Mouse (Mus musculus) forebrain, embryonic 12.5 days (tissue): ENCODE results near the gene Alcam. TPM values are rescaled to one million over a fixed set of nuclear protein-coding genes. Genes with fewer than 3 reads are reported as not detected.

Experiments
- ATAC-seq: fragments of 200-750 bp; cut with Nextera tagmentation; 2 replicates; pipeline ENCODE4 v1.8.0; 2017; ENCODE audit warnings: moderate TSS enrichment; ENCODE audit not compliant: low FRiP score
- H3K27ac ChIP-seq: fragments of 300-500 bp; sonication (generic); 2 replicates; pipeline ENCODE4 v1.5.1; 2016; ENCODE audit warnings: mild to moderate bottlenecking
- H3K27me3 ChIP-seq: fragments of 300-500 bp; sonication (generic); 2 replicates; pipeline ENCODE4 v1.6.1; 2016; ENCODE audit warnings: mild to moderate bottlenecking
- H3K36me3 ChIP-seq: fragments of 300-500 bp; sonication (generic); replicated peaks from 2 replicates; pipeline ENCODE4 v1.6.1; 2016; ENCODE audit warnings: mild to moderate bottlenecking
- H3K4me1 ChIP-seq: fragments of 300-500 bp; sonication (generic); 2 replicates; pipeline ENCODE4 v1.6.1; 2016
- H3K4me2 ChIP-seq: fragments of 300-500 bp; sonication (generic); 2 replicates; pipeline ENCODE4 v1.6.1; 2016; ENCODE audit warnings: mild to moderate bottlenecking, moderate library complexity
- H3K4me3 ChIP-seq: fragments of 300-500 bp; sonication (generic); replicated peaks from 2 replicates; pipeline ENCODE4 v1.5.1; 2016; ENCODE audit warnings: mild to moderate bottlenecking
- H3K9ac ChIP-seq: fragments of 300-500 bp; sonication (generic); 2 replicates; pipeline ENCODE4 v1.6.1; 2016; ENCODE audit warnings: mild to moderate bottlenecking
- H3K9me3 ChIP-seq: fragments of 300-500 bp; sonication (generic); 2 replicates; pipeline ENCODE4 v1.6.1; 2016
- WGBS: fragments of 180-500 bp; shearing (Covaris S2); methylation state at CpG from one replicate; pipeline ENCODE4 v1.1.7; 2016; 5-methylcytosine and 5-hydroxymethylcytosine counted together
- polyA plus RNA-seq: library from polyadenylated mRNA; unstranded; fragments of >200 nt; fragmentation: Nextera tagmentation; extraction: Ambion mirVana; gene quantifications from 2 replicates; pipeline ENCODE4 v1.2.1, GENCODE M21; 2016

The Alcam gene
- polyA plus RNA-seq, 1 experiment from 2014 or later: 30.5 TPM

GRCm38 (mm10) chr16:52331341-52331830 lies 122.5 kb downstream of the Alcam start:
- Histone ChIP-seq H3K4me3 (no peak overlapping the region), H3K9me3 (no peaks in the 10 kb centered on the region), H3K27ac (no peak overlapping the region), H3K27me3 (no peaks in the 10 kb centered on the region), H3K4me1 (no peaks in the 10 kb centered on the region), H3K36me3 (no peaks in the 10 kb centered on the region), H3K9ac (no peak overlapping the region), H3K4me2 (no peak overlapping the region)
- ATAC-seq: no peak
- 88% methylated on average over 3 of the region's 3 CpGs for WGBS

- WGBS: 92% methylated on average over 2 of the region's 2 CpGs
- H3K27me3 ChIP-seq: no peaks in the 10 kb centered on the region
- no peaks in the 10 kb centered on the region for H3K9me3 ChIP-seq
- no peaks in the 10 kb centered on the region for H3K36me3 ChIP-seq
- H3K4me3 ChIP-seq: no peak overlapping the region
- H3K9ac ChIP-seq: no peak overlapping the region
- ATAC-seq: no peak
- no peak overlapping the region for H3K4me2 ChIP-seq
- H3K27ac ChIP-seq: no peak overlapping the region
- H3K4me1 ChIP-seq: no peaks in the 10 kb centered on the region
Observed at GRCm38 (mm10) chr16:52329420-52329819, 124.5 kb downstream of the Alcam start.

GRCm38 (mm10) chr16:52319229-52319628 lies 134.6 kb downstream of the Alcam start:
- Histone ChIP-seq H3K36me3 (no peaks in the 10 kb centered on the region), H3K4me1 (no peaks in the 10 kb centered on the region), H3K9ac (no peak overlapping the region), H3K9me3 (no peaks in the 10 kb centered on the region), H3K27me3 (no peaks in the 10 kb centered on the region), H3K27ac (no peak overlapping the region), H3K4me3 (no peak overlapping the region), H3K4me2 (no peak overlapping the region)
- no peak for ATAC-seq
- 59% methylated on average over 1 of the region's 1 CpGs for WGBS

GRCm38 (mm10) chr16:52311073-52311472 lies 142.8 kb downstream of the Alcam start:
- no peaks in the 10 kb centered on the region for H3K27me3 ChIP-seq
- no peaks in the 10 kb centered on the region for H3K9me3 ChIP-seq
- no peak overlapping the region for H3K4me3 ChIP-seq
- H3K9ac ChIP-seq: no peak overlapping the region
- no peak overlapping the region for H3K27ac ChIP-seq
- no peaks in the 10 kb centered on the region for H3K36me3 ChIP-seq
- 26% methylated on average over 9 of the region's 9 CpGs for WGBS
- ATAC-seq: peak; percentile 79
- H3K4me1 ChIP-seq: no peaks in the 10 kb centered on the region
- H3K4me2 ChIP-seq: 0 out of 2 replicates have a peak overlapping the region, but pooled peaks have one; percentile 15

GRCm38 (mm10) chr16:52307016-52307415 lies 146.9 kb downstream of the Alcam start:
- H3K27ac ChIP-seq: no peak overlapping the region
- no peaks in the 10 kb centered on the region for H3K9me3 ChIP-seq
- H3K36me3 ChIP-seq: no peaks in the 10 kb centered on the region
- ATAC-seq: no peak
- no peak overlapping the region for H3K4me3 ChIP-seq
- no peak overlapping the region for H3K9ac ChIP-seq
- no peak overlapping the region for H3K4me2 ChIP-seq
- no peaks in the 10 kb centered on the region for H3K4me1 ChIP-seq
- WGBS: 87% methylated on average over 2 of the region's 2 CpGs
- H3K27me3 ChIP-seq: no peaks in the 10 kb centered on the region

- no peaks in the 10 kb centered on the region for H3K27me3 ChIP-seq
- H3K4me3 ChIP-seq: no peak overlapping the region
- WGBS: 86% methylated on average over 4 of the region's 4 CpGs
- H3K27ac ChIP-seq: no peak overlapping the region
- H3K4me2 ChIP-seq: no peak overlapping the region
- no peaks in the 10 kb centered on the region for H3K36me3 ChIP-seq
- no peak for ATAC-seq
- H3K4me1 ChIP-seq: no peaks in the 10 kb centered on the region
- H3K9me3 ChIP-seq: no peaks in the 10 kb centered on the region
- no peak overlapping the region for H3K9ac ChIP-seq
Observed at GRCm38 (mm10) chr16:52303532-52303902, 150.4 kb downstream of the Alcam start.

GRCm38 (mm10) chr16:52302790-52303531 lies 150.9 kb downstream of the Alcam start:
- Histone ChIP-seq H3K4me2 (no peak overlapping the region), H3K36me3 (no peaks in the 10 kb centered on the region), H3K27ac (no peak overlapping the region), H3K9ac (no peak overlapping the region), H3K4me1 (no peaks in the 10 kb centered on the region), H3K4me3 (no peak overlapping the region), H3K27me3 (no peaks in the 10 kb centered on the region), H3K9me3 (no peaks in the 10 kb centered on the region)
- 90% methylated on average over 9 of the region's 9 CpGs for WGBS
- no peak for ATAC-seq

- no peak overlapping the region for H3K9ac ChIP-seq
- H3K4me2 ChIP-seq: no peak overlapping the region
- no peak overlapping the region for H3K27ac ChIP-seq
- H3K4me3 ChIP-seq: no peak overlapping the region
- H3K4me1 ChIP-seq: 0 out of 2 replicates have a peak, but pooled peaks cover under 1% of the 10 kb centered on the region
- no peaks in the 10 kb centered on the region for H3K27me3 ChIP-seq
- no peak for ATAC-seq
- no peaks in the 10 kb centered on the region for H3K36me3 ChIP-seq
- WGBS: 89% methylated on average over 7 of the region's 7 CpGs
- H3K9me3 ChIP-seq: no peaks in the 10 kb centered on the region
Observed at GRCm38 (mm10) chr16:52301730-52302129, 152.1 kb downstream of the Alcam start.

- H3K9me3 ChIP-seq: no peaks in the 10 kb centered on the region
- no peaks in the 10 kb centered on the region for H3K27me3 ChIP-seq
- 50% methylated on average over 1 of the region's 1 CpGs for WGBS
- no peaks in the 10 kb centered on the region for H3K36me3 ChIP-seq
- no peak overlapping the region for H3K9ac ChIP-seq
- no peak overlapping the region for H3K27ac ChIP-seq
- H3K4me2 ChIP-seq: no peak overlapping the region
- ATAC-seq: no peak
- no peak overlapping the region for H3K4me3 ChIP-seq
- 0 out of 2 replicates have a peak, but pooled peaks cover 2% of the 10 kb centered on the region for H3K4me1 ChIP-seq
Observed at GRCm38 (mm10) chr16:52296376-52296775, 157.5 kb downstream of the Alcam start.

- no peaks in the 10 kb centered on the region for H3K36me3 ChIP-seq
- H3K4me2 ChIP-seq: no peak overlapping the region
- 0 out of 2 replicates have a peak, but pooled peaks cover 2% of the 10 kb centered on the region for H3K4me1 ChIP-seq
- no peaks in the 10 kb centered on the region for H3K9me3 ChIP-seq
- H3K27ac ChIP-seq: no peak overlapping the region
- no peak for ATAC-seq
- H3K27me3 ChIP-seq: no peaks in the 10 kb centered on the region
- no peak overlapping the region for H3K9ac ChIP-seq
- no peak overlapping the region for H3K4me3 ChIP-seq
Observed at GRCm38 (mm10) chr16:52295535-52295934, 158.3 kb downstream of the Alcam start.

- no peaks in the 10 kb centered on the region for H3K27me3 ChIP-seq
- no peak overlapping the region for H3K4me2 ChIP-seq
- ATAC-seq: no peak
- no peak overlapping the region for H3K27ac ChIP-seq
- H3K9me3 ChIP-seq: no peaks in the 10 kb centered on the region
- no peak overlapping the region for H3K4me3 ChIP-seq
- no peak overlapping the region for H3K9ac ChIP-seq
- 0 out of 2 replicates have a peak, but pooled peaks cover 2% of the 10 kb centered on the region for H3K4me1 ChIP-seq
- no peaks in the 10 kb centered on the region for H3K36me3 ChIP-seq
- WGBS: 79% methylated on average over 3 of the region's 3 CpGs
Observed at GRCm38 (mm10) chr16:52292440-52293048, 161.3 kb downstream of the Alcam start.

GRCm38 (mm10) chr16:52280186-52280585 lies 173.7 kb downstream of the Alcam start:
- ATAC-seq: no peak
- Histone ChIP-seq H3K4me3 (no peak overlapping the region), H3K36me3 (no peaks in the 10 kb centered on the region), H3K4me1 (no peaks in the 10 kb centered on the region), H3K9me3 (no peaks in the 10 kb centered on the region), H3K9ac (no peak overlapping the region), H3K27me3 (no peaks in the 10 kb centered on the region), H3K27ac (no peak overlapping the region), H3K4me2 (no peak overlapping the region)
- WGBS: 79% methylated on average over 2 of the region's 2 CpGs

GRCm38 (mm10) chr16:52265066-52265465 lies 188.8 kb downstream of the Alcam start:
- Histone ChIP-seq H3K27ac (no peak overlapping the region), H3K9me3 (no peaks in the 10 kb centered on the region), H3K4me2 (no peak overlapping the region), H3K9ac (no peak overlapping the region), H3K4me1 (no peaks in the 10 kb centered on the region), H3K4me3 (no peak overlapping the region), H3K27me3 (no peaks in the 10 kb centered on the region), H3K36me3 (no peaks in the 10 kb centered on the region)
- 86% methylated on average over 4 of the region's 4 CpGs for WGBS
- ATAC-seq: no peak
